Mouse (Mus musculus) kidney, adult 2 months (tissue): ENCODE measurements around the gene Fermt2. TPM values are rescaled to one million over a fixed set of nuclear protein-coding genes. Genes with fewer than 3 reads are reported as not detected.
A peak's percentile ranks its signal among the peaks of the same experiment; 100 is the strongest.
"Not testable (repeated sequence)": the region's sequence is repeated elsewhere in the genome, so short reads cannot be mapped to it uniquely, and the experiment has no call there.

Experiments used
- DNase-seq: peaks from one replicate; pipeline ENCODE4 v3.0.0; 2021
- H3K27ac ChIP-seq: fragments of 200-500 bp; 2 replicates; pipeline ENCODE4 v1.5.1; 2012; ENCODE audit warnings: low read depth, low read length, control low read depth, inconsistent platforms; ENCODE audit not compliant: insufficient read depth
- H3K27me3 ChIP-seq: fragments of 200-500 bp; replicated peaks from 2 replicates; pipeline ENCODE4 v1.6.1; 2012; ENCODE audit warnings: mild to moderate bottlenecking, moderate library complexity, low read length, inconsistent platforms; ENCODE audit not compliant: control insufficient read depth, insufficient read depth
- H3K36me3 ChIP-seq: fragments of 200-500 bp; 2 replicates; pipeline ENCODE4 v1.6.1; 2012; ENCODE audit warnings: mild to moderate bottlenecking, moderate library complexity, low read length, inconsistent platforms; ENCODE audit not compliant: control insufficient read depth, insufficient read depth
- H3K4me1 ChIP-seq: fragments of 200-500 bp; 2 replicates; pipeline ENCODE4 v1.6.1; 2011; ENCODE audit warnings: low read length; ENCODE audit not compliant: control insufficient read depth, insufficient read depth
- H3K4me3 ChIP-seq: fragments of 200-500 bp; 2 replicates; pipeline ENCODE4 v1.5.1; 2011; ENCODE audit warnings: mild to moderate bottlenecking, low read depth, low read length, control low read depth; ENCODE audit not compliant: insufficient read depth
- CTCF ChIP-seq: fragments of 200-500 bp; conservative IDR thresholded peaks from 2 replicates; pipeline ENCODE4 v1.5.1; 2011; ENCODE audit warnings: low read depth, mild to moderate bottlenecking, control low read depth, low read length, moderate library complexity, mixed read lengths; ENCODE audit not compliant: insufficient read depth, insufficient read length
- POLR2A ChIP-seq: fragments of 200-500 bp; IDR thresholded peaks from one replicate; pipeline ENCODE4 v1.6.1; 2011; ENCODE audit warnings: low read depth, low read length, control low read depth
- WGBS: fragments of 180-500 bp; shearing (Covaris S2); methylation state at CpG from one replicate; pipeline ENCODE4 v1.1.7; 2018; 5-methylcytosine and 5-hydroxymethylcytosine counted together
- polyA plus RNA-seq: library from polyadenylated mRNA; depleted of rRNA; stranded (reverse); fragments of >200 nt; gene quantifications from 2 replicates; pipeline ENCODE4 v1.2.3, GENCODE M21; 2012

The Fermt2 gene
- polyA plus RNA-seq, 1 experiment, result 47.2 TPM

DNA sequence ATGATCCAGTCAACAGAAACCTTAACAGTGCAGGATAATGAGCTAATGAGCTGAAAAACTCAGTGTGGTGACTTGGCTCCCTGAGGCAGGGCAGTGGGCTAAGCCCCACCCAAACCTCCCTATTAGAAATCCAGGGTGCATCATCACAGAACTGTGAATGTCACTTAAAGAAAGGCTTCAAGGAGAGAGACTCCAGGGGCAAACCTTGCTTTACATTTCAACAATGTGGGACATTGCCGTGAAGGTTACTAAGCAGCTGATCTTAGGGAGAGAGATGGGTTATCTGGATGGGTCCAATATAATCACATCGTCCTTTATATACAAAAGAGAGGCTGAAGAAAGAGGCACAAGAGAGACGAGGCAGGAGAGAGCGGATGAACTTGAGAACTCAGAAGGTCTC lies 36.0 kb downstream of the Fermt2 start:
- WGBS, result 93% methylated on average over 4 of the region's 4 CpGs

DNA sequence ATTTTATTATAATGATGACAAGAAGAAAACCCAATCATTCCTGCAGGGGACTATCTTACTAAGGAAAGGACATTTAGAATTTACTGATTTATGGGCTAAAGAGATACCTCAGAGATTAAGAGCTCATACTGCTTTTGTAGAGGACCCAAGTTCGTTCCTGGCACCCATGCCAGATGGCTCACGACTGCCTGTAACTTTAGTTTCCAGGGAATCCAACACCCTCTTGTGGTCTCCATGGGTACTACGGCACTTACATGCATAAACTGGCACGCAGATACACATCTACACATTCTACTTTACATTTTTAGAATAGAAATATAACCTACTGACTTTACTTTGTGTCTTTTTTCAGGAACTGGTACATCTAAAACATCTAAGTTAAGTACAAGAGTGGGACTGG lies 37.2 kb downstream of the Fermt2 start:
- Histone ChIP-seq H3K27ac (no peak overlapping the region), H3K4me1 (peaks cover 7% of the 10 kb centered on the region), H3K36me3 (no peaks in the 10 kb centered on the region; the same call in none of the 2 replicates), H3K27me3 (no peaks in the 10 kb centered on the region), H3K4me3 (no peak overlapping the region)
- no peak for DNase-seq
- 84% methylated on average over 4 of the region's 4 CpGs for WGBS
- no peak for TF ChIP-seq POLR2A
- peak; percentile 25; the same call in 1 of the 2 replicates for TF ChIP-seq CTCF

More for the DNA sequence above, 36.0 kb downstream of the Fermt2 start:
- H3K27me3 ChIP-seq, result no peaks in the 10 kb centered on the region
- TF ChIP-seq CTCF (no peak), POLR2A (no peak)
- H3K36me3 ChIP-seq, result no peaks in the 10 kb centered on the region; the same call in none of the 2 replicates
- H3K4me1 ChIP-seq, result peaks cover 7% of the 10 kb centered on the region
- no peak for DNase-seq
- H3K27ac ChIP-seq, result no peak overlapping the region
- no peak overlapping the region for H3K4me3 ChIP-seq

DNA sequence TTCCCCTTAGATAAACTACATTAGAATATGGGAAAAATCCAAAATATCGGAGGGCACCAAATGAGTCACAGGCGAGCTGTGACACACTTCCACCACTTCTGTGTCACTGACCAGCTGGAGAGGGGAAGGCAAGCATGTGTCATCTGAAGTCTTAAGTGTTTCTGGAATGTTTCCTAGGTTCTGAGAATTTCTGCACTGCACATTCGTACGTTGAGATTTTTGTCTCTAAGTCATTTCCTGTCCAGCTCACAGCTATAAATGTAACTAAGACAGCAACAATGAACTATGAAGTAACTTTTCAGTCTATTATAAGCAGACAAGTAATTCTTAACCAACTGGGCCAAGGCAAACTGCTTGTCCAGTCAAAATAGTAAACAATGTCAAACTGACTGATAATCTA lies 37.9 kb downstream of the Fermt2 start:
- no peak overlapping the region for H3K27ac ChIP-seq
- no peaks in the 10 kb centered on the region; the same call in none of the 2 replicates for H3K36me3 ChIP-seq
- TF ChIP-seq POLR2A, result no peak
- TF ChIP-seq CTCF, result no peak
- no peaks in the 10 kb centered on the region for H3K27me3 ChIP-seq
- H3K4me3 ChIP-seq, result no peak overlapping the region
- H3K4me1 ChIP-seq, result peaks cover 7% of the 10 kb centered on the region
- DNase-seq, result peak; percentile 72
- WGBS, result 39% methylated on average over 4 of the region's 4 CpGs

DNA sequence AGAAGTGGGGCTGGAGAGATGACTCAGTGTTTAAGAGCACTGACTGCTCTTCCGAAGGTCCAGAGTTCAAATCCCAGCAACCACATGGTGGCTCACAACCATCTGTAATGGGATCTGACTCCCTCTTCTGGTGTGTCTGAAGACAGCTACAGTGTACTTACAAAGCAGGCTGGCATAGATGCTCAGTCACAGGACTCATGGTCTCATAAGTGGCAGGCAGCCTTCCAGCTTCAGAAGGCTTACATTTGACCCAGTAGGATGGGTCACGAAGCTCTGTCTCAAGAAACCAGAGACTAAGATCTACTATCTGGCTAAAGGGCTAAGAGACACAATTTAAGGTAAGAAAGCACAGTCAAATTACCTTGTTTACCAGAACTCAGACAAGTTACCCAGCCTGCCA lies 42.7 kb downstream of the Fermt2 start:
- H3K4me1 ChIP-seq, H3K27ac ChIP-seq, H3K4me3 ChIP-seq, H3K36me3 ChIP-seq, DNase-seq, H3K27me3 ChIP-seq: not testable (repeated sequence)
- WGBS, result 89% methylated on average over 2 of the region's 2 CpGs

DNA sequence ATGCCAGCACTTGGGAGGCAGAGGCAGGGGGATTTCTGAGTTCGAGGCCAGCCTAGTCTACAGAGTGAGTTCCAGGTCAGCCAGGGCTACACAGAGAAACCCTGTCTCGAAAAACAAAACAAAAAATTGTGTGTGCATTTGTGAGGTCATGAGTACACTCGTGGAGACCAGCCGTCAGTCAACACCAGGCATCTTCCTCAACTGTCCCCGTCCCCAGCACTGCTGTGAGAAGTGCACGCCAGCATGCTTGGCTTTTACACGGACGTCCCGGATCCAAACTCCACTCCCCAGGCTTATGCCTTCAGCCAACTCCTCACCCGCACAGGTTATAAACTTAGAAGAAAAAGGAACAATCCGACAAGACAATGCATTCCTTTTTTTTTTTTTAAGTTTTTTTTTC lies 46.6 kb downstream of the Fermt2 start:
- H3K4me1 ChIP-seq, result peaks cover 10% of the 10 kb centered on the region
- not testable (repeated sequence) for H3K27me3 ChIP-seq, H3K36me3 ChIP-seq, H3K27ac ChIP-seq, H3K4me3 ChIP-seq, DNase-seq
- WGBS, result 88% methylated on average over 11 of the region's 11 CpGs

DNA sequence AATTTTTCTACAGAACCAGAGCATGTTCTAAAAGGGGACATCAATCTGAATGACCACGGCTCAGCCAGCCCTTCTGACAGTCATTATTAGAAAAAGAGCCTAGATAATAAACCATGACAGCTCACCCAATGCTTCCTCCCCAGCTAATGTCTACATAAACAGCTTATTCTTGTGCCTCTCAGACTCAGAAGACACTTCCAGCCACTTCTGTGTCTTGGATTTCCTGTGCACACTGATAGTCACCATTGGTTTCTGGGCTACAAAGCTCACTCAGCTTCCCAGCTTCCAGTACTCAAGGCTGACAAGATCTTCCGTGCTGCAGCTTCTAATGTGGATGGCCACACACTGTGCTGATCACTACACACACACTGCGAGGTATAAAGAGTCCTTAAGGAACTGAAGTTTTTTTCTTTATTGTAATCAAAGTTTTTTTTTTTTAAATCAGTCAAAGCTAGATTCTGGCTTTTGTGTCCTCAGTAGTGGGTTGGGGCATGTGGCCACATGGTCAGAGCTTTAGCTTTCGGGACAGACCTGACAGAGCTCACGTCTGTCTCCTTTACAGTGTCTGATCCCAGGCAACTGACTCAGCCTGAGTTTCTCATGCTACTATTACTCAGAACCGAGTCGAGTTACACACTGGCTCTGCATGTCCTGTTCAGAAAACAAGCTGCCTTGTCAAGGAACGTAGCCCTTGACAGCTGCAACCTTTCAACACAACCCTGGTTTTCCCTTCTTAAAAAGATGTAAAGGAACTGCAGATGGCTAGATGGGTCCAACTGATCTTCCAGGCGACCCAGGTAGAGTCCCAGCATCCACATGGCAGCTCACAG lies 50.7 kb downstream of the Fermt2 start:
- Histone ChIP-seq H3K36me3 (no peaks in the 10 kb centered on the region; the same call in 1 of the 2 replicates), H3K4me3 (no peak overlapping the region), H3K4me1 (peaks cover 20% of the 10 kb centered on the region), H3K27ac (peak overlapping the region; percentile 67), H3K27me3 (no peaks in the 10 kb centered on the region)
- no peak for DNase-seq
- TF ChIP-seq POLR2A, result no peak
- TF ChIP-seq CTCF, result no peak
- 50% methylated on average over 9 of the region's 9 CpGs for WGBS

DNA sequence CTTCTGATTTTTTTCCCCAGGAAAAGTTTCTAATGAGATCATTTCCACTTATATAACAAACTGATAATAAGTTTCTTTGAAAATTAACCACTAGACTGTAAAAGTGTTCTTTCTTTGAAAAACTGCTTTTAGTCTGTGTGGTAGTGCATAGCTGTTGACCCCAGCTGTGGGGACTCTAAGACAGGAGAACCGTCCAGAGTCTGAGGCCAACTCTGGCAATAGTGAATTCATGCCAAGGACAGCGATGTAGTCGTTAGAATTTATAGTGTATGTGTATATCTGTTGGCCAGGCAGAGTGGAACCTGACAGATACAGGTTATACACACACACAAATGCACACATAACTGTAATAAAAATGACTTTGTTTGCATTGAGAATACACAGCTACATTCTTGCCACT lies 51.4 kb downstream of the Fermt2 start:
- no peak for TF ChIP-seq POLR2A
- Histone ChIP-seq H3K27ac (peak overlapping the region; percentile 67), H3K4me3 (no peak overlapping the region), H3K4me1 (peaks cover 20% of the 10 kb centered on the region), H3K27me3 (no peaks in the 10 kb centered on the region), H3K36me3 (peaks cover 2% of the 10 kb centered on the region)
- DNase-seq, result no peak
- 19% methylated on average over 3 of the region's 3 CpGs for WGBS
